Mouse (Mus musculus): ENCODE data around the gene Cdkn2aip.

GRCm38 (mm10) chr8:47746304-47746703 lies 32.6 kb upstream of the Cdkn2aip start:
- TF ChIP-seq CTCF (IDR thresholded peaks at IDR 0.05; ENCODE audit: low read depth, low read length) (no peak), POLR2A (IDR thresholded peaks at IDR 0.05; ENCODE audit: insufficient read depth, low read length) (no peak), EP300 (IDR thresholded peaks at IDR 0.05; ENCODE audit: insufficient read depth, low read depth, low read length) (no peak)
